Mouse (Mus musculus) cerebellum, adult 2 months (tissue): Measurements from ENCODE around the gene Spcs1.

ENCODE experiments used
- CTCF ChIP-seq: fragments of 200-500 bp; IDR thresholded peaks from 2 replicates; pipeline ENCODE4 v1.5.1; 2011; ENCODE audit warnings: low read depth, mild to moderate bottlenecking, control low read depth, low read length, moderate library complexity, borderline replicate concordance; ENCODE audit not compliant: insufficient read depth
- POLR2A ChIP-seq: fragments of 200-500 bp; IDR thresholded peaks from 2 replicates; pipeline ENCODE4 v1.6.1; 2011; ENCODE audit warnings: low read length, control low read depth, borderline replicate concordance; ENCODE audit not compliant: insufficient read depth

- no peak for TF ChIP-seq POLR2A
- no peak for TF ChIP-seq CTCF
These were observed 44.3 kb upstream of the Spcs1 start for GRCm38 (mm10) chr14:31045817-31046216.
